Mouse (Mus musculus): Measurements from ENCODE around the gene Usp20. TPM values are rescaled to one million over a fixed set of nuclear protein-coding genes. Genes with fewer than 3 reads are reported as not detected.

Gene Usp20
- total RNA-seq, 2 experiments from 2014 or later: 58.5 to 69.1 TPM

DNA sequence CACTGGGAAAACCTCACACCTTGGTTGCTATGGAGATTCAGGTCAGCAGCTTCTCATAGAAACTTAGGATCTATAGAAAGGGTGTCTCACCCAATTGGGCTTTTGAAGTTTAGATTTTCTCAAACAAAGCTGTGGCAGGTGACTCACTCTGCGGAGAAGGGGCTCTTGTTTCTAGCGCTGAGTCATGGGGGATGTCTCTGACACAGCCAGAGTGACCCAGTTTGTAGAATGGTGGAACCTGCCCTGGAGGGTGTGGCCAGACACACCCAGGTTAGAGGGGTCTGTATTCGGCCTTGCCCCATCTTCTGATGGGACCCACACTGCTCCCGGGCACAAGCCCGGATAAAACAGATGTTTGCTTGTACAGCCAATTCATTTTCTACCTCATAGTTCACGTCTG, 60.8 kb downstream of the Usp20 start:
- DNase-seq: no peak

DNA sequence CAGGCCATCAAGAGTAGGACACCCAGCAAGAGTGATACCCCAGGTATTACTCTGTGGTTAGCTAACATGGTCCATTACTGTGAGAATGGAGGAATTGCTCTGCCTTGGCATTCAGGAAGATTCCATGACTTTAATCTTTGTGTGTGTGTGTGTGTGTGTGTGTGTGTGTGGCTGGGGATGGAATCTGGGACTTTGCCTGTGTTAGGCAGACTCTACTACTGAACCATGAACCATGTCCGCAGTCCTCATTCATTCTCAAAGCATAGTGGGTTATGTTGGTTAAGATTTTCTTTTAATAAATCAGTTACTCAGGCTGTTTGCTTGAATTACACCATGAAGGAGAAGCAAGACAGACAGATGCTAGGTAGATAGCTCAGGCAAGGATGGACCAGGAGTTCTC, 61.8 kb downstream of the Usp20 start:
- DNase-seq: no peak

DNA sequence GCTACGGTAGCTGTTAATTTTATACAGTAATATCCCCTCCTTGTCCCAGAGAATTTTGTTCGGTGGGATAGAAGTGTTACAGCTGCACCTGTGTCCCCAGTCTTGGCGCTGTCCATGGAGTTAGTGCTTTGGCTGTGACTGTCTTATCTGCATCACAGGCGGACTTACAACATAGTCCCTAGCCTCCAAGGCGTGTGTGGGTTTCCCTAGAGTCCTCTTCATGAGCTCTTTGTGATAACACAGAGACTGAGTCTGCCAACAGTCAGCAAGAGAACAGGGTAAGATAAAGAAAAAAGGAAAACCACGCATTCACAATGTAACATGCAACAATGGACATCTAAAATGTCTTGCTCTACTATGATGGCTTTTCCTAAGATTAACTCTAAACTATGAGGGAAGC, 66.0 kb downstream of the Usp20 start:
- DNase-seq: no peak

DNA sequence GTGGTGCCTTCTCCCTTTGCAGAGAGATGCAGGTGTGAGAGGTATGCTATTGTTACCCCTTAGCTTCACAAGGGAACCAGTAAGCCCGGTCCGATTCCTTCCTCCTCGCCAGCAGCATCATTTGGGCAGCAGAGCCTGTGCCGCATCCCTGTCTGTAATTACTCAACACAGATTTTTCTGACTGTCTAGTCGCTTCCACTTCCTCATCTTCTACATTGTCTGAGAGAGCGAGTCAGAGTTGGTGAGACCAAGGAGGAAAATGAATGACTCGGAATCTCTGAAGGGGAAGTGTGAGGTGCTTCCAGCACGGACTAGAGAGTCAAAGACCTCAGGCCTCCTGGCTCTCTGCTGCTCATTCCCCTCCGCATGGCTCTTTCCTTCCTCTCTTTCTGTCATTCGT, 70.4 kb downstream of the Usp20 start:
- DNase-seq: no peak

DNA sequence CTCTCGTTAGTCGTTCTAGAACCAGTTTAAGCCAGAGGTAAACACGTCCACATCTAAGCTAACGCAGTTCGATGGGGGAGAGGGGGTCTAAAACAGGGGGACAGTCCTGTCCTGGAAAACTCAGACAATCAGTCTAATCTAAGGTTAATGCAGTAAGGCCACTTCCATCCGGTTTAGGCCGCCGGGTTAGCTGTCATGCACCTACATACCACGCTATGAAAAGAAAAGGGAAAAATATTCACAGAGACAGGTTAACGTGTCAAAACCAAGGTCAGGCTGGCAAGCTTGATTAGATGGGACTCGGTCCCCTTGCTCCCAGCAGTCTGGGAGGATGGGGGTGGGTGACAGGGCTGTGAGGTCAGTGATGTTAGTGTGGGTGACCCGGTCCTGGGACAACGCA, 71.3 kb downstream of the Usp20 start:
- no peak for DNase-seq

DNA sequence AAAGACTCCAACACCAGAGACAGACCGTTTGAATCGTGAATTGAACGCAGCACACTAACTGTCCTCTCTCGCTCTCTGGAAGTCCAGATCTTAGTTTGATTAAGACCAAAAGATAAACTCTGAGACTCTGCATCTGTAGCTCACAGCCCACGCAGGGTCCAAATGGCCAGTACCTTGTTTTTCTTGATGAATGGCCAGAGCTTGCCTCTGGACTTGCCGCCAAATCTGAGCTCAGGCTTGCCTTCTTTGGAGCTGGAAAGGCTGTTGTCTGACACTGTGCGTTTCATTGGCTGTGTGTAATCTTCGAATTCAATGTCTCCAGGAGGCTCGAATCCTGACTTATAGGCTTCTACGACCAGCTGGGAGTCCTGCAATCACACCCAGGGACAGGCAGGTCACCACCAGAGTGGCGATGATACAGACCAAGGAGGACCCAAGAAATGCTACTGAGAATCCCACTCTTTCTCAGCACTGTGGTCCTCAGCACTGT, 71.8 kb downstream of the Usp20 start:
- DNase-seq: peak; percentile 35

DNA sequence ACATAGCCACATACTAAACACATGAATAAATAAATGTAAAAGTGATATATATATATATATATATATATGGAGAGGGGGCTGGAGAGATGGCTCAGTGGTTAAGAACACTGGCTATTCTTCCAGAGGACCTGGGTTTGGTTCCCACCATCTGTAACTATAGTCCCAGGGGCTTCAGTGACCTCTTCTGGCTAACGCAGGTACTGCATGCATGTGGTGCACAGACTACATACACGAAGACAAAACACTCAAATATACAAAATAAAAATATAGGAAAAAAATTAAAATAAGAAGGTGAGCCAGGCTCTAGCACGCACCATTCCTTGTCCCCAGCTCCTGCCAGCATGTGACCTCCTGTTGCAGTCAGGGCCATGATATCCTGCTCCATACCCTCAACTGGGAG, 74.0 kb downstream of the Usp20 start:
- no peak for DNase-seq

DNA sequence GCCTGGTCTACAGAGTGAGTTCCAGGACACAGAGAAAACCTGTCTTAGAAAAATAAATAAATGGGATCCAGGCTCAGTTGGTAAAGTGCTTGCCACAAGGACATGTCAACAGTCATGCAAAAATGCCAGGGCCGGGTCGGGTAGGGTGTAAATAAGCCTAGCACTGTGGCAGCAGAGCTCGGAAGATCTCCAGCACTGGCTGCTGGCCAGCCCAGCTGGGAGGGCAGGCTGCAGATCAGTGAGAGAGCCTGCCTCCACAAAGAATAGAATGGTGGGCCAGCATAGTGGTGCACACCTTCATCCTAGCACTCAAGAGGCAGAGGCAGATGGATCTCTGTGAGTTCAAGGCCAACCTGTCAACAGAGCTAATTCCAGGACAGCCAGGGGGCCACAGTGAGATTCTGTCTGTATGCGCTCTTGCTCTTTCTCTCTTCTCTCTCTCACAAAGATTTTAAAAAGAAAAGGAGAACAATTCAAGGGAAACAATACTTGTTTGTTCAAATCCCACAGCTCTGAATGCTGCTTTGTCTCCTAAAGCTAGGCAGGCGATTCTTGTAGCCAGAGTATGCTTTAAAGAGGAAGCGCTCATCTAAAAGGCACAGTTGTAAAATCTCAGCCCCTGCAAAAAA, 75.6 kb downstream of the Usp20 start:
- no peak for DNase-seq

DNA sequence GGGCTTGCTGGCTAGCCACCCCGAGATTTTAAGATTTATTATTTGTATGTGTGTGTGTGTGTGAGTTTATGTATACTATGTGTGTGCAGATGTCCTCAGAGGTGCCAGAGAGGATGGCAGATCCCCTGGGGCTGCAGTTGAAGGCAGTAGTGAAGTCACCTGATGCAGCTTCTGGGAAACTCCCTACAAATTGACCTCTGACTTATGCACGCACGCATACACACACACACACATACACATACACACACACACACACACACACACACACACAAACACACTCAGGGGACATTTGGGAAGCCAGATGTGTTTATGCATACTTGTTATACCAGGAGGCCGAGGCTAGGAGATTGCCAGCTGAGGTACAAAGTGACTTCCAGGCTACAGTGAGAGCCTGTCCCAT, 76.4 kb downstream of the Usp20 start:
- no peak for DNase-seq

DNA sequence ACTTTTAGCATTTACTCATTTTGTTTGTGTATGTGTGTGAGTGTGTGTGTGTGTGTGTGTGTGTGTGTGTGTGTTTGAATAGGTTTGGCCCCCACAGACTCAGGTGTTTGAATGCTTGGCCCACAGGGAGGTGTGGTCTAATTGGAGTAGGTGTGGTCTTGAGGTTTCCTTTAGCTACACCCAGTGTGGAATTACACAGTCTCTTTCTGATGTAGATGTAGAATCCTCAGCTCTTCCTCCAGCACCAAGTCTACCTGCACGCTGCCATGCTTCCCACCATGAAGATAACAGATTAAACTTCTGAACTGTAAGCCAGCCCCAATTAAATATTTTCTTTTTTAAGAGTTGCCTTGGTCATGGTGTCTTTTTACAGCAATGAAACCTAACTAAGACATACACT, 78.2 kb downstream of the Usp20 start:
- DNase-seq: no peak

DNA sequence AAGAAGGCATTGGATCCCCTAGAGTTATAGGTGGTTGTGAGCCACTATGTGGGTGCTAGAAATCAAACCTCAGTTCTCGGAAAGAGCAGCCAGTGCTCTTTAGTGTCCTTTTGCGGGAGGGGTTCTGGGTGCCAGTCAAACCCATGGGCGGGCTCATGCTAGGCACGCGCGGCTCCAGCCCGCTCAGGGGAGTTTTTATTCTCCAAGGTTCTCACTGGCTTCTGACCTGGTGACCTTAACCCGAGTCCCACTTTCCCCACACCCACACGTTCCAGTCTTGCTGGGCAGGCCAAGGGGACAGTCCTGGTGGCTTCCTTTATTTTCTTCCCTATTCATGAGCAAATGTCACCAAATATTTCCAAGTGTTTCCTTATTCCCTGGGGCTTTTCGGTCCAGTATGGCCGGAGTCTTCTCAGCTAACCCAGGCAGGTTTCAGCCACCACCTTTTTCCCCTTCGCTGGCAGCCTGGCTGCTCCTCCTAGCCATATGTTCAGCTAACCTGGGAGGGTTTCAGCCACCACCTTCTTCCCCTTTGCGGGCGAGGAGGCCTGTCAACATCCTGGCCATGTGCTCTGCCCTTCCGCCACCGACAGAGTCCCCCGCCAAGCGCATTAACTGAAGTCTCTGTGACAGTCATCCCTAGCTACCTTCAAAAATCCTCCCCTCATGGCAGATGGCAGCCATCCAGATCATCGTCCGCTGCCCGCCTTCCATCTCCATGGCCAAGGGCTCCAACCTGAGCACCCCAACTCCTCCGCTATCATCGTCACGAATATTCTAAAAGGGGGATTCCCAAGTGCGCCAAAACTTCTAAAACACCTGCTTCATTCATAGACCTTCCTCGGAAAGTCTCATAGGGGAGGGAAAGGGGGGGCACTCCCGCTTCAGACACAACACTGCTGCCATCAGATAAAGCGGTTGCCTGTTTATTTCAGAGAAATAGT, 79.0 kb downstream of the Usp20 start:
- no peak for DNase-seq

DNA sequence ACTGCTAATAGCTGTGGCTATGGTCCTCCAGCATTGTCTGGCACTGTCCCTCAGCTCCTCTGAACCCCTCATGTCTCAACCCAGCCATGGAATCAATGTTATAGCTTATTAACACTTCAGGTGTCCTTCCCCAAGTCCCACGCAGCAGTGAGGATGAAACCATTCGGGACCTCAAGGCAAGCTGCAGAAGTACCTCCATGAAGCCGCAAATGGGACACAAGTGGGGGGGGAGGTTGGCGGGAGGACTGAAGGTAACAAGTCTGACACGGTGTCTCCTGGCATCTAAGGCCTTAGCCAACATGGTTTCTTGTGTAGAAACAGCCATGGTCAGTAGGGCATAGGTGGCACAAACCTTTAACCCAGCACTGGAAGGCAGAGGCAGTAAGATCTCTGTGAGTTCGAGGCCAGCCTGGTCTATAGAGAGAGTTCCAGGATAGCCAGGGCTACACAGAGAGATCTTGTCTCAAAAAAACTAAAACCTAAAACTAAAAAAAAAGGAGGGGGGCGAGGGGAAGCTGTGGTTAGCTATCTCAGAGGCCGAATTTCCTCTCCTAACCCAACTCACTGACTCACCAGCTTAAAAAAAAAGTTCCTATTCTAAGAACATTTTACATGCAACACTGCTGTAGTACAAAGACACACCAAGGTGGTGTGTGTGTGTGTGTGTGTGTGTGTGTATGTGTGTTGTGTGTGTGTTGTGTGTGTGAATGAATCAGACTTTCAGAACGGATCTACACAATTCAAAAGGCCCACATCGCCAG, 80.0 kb downstream of the Usp20 start:
- no peak for DNase-seq

DNA sequence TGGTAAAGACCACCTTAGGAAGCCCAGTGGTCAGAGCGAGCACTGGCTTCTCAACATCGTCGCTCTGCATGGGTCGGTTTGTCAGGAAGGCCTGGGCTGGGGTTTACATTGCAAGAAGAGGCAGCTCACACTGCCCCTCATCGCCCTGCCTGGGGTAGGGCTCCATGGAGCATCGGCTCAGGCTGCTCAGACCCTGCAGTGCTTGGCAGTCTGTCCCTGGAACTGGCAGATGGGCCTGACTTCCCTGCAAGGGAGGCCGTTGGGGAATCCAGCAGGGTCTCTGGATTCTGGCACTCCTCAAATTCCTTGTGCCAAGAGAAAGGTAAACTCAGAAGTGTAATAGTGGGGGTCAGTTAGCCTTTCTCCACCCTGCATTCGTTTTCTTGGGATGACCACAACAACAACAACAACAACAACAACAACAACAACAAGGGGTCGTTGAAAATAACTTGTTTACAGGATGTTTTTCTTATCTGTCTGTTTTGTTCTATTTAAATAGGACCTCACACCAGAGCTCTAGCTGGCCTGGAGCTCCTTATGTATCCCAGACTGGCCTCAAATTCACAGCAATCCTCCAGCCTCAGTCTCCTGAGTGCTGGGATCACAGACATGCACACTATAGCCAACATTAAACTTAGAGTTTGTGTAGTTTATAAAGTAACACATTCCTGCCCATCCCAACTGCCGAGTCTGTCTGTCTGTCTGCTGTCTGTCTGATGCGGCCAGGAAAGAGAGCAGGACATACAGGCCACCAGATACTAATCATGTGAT, 84.1 kb downstream of the Usp20 start:
- DNase-seq: no peak

DNA sequence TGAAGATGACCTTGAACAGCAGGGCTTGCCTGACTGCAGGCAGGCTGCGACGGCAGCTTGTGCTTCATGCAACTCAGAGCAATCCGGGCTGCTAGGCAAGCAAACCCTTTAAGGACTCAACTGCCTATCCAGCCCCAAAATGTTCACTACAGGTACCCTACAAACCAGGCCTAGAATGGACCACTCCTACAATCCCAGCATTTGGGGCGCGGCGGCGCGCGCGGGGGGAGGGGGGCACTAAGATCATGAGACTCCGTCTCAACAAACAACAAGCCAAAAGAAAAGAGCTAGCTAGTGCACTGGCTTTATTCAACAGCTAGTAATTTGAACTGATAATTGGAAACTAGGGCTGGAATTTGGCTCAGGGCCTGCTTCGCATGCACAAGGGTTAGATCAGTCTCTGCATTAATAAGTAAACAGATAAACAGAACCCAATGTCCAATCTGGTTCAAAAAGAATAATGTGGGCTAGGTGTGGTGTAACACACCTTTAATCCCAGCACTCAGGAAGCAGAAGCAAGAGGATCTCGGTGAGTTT, 85.0 kb downstream of the Usp20 start:
- no peak for DNase-seq

DNA sequence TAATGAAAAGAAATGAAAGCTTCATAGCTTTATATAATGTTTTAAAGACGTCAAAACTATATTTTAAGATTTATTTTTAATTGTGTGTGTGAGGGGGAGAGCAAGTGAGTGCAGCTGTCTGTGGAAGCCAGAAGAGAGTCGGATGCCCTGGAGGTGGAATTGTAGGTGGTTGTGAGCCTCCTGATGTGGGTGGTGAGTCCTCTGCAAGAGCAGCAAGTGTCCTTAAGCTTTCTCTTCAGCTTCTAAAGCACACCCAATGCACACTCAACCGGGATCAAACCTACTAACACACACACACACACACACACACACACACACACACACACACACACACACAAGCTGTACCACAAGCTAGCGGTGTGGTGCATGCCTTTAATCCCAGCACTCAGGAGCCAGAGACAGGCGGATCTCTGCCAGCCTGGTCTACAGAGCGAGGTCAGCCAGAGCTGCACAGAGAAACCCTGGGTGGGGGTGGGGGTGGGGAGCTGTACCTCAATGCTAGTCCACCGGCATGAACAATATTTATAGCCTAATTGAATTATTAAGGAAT, 85.7 kb downstream of the Usp20 start:
- DNase-seq: no peak

DNA sequence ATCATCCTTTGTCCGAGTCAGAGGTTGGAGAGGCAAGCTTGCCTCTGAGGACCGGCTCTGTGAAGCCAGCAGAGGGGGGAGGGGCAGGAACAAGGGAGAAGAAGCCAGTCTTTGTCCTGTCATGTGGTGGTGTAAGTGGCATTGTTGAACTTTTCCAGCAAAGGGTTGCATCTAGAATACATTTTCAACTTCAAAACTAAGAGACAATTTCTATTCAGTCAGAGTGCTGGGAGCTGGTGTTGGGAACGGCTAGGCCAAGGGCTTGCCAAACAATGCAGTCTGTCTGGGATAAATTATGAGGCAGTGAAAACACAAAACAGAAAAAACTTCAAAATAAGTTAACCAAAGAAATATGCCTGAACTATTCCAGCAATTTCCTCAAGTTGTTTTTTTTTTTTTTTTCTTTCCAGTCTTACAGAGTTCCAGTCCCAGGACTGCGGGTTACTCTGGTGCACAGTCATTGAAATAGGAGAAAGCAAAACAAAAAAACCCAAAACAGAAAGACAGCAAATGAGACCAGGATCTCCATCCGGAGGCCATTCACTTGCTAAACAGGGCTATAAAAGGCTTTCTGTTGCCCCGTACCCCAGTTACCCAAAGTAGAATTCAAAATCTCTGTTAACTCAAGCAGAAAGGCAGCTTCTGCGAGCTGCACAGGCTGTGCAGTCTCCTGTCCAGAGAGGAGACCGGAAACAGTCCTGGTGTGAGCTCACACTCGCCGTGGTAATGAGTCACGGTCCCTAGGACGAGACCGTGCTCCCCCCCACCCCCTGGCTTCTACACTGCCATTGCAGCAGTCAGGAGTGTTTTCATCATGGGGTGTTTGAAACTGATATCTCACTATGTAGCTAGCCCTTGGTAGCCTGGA, 86.4 kb downstream of the Usp20 start:
- DNase-seq: peak; percentile 51

DNA sequence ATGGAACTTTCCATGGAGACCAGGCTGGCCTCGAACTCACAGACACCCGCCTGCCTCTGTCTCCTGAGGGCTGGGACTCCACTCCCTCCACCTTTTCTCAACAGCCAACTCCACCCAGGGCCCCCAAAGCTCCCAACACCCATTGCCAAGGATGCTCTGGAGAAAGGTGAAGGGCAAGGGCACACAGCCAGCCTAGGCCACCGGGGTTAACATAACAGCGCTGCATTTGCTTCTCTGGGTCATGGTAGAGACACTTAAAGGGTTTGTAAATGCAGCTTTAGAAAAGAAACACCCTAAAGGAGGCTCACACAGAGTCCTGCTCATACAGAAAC, 87.0 kb downstream of the Usp20 start:
- no peak for DNase-seq

DNA sequence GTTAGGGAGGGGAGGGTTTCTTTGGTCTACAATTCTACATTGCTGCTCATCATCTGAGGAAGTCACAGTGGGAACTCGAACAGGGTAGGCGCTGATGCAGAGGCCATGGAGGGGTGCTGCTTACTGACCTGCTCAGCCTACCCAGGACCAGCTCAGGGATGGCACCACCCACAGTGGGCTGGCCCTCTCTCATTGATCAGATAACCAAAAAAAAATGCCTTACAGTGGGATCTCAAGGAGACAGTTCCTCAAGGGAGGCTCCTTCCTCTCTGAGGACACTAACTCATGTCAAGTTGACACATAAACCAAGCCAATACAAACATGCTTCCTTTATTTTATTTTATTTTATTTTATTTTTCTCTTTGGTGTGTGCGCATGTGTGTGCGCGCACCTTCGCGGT, 87.4 kb downstream of the Usp20 start:
- DNase-seq: no peak
